Mouse (Mus musculus) heart, postnatal 0 days (tissue): ENCODE measurements around the gene Lefty1.
"Not testable (repeated sequence)": the region's sequence is repeated elsewhere in the genome, so short reads cannot be mapped to it uniquely, and the experiment has no call there.

Source experiments
- CTCF ChIP-seq: IDR thresholded peaks from 2 replicates; pipeline ENCODE4 v1.5.1; 2016; ENCODE audit warnings: antibody characterized with exemption, control low read depth, low read depth
- EP300 ChIP-seq: IDR thresholded peaks from 2 replicates; pipeline ENCODE4 v1.6.1; 2016; ENCODE audit warnings: antibody characterized with exemption, low read depth

- not testable (repeated sequence) for TF ChIP-seq EP300, CTCF
Measured at GRCm38 (mm10) chr1:180981298-180982046, 46.6 kb downstream of the Lefty1 start.
